Mouse (Mus musculus): Measurements from ENCODE around the gene Sycn. TPM values are rescaled to one million over a fixed set of nuclear protein-coding genes. Genes with fewer than 3 reads are reported as not detected.

Gene Sycn
- polyA plus RNA-seq, 1 experiment = 2.4 TPM

- H3K36me3 ChIP-seq (ENCODE audit: control insufficient read depth, insufficient read depth, low read length) = no peaks in the 10 kb centered on the region; the same call in 1 of the 2 replicates
- H3K27ac ChIP-seq (ENCODE audit: control insufficient read depth, insufficient read depth, low read length) = no peak overlapping the region
- TF ChIP-seq POLR2A (IDR thresholded peaks at IDR 0.05; ENCODE audit: control insufficient read depth, extremely low read depth, insufficient read depth, low read length, poor library complexity) = no peak
- TF ChIP-seq CTCF (IDR thresholded peaks at IDR 0.05; ENCODE audit: borderline replicate concordance, control insufficient read depth, extremely low read depth, insufficient read depth, low read length, poor library complexity) = no peak
- no peak overlapping the region for H3K4me3 ChIP-seq (ENCODE audit: control insufficient read depth, insufficient read depth, low read length)
- no peak for DNase-seq
- H3K27me3 ChIP-seq (ENCODE audit: control insufficient read depth, insufficient read depth, low read length) = no peaks in the 10 kb centered on the region
- peaks cover 53% of the 10 kb centered on the region for H3K4me1 ChIP-seq (replicated peaks; ENCODE audit: control insufficient read depth, insufficient read depth, low read length)
- WGBS = 97% methylated on average over 13 of the region's 13 CpGs
Measured at GRCm38 (mm10) chr7:28562951-28563350, 22.3 kb downstream of the Sycn start.

- 16% methylated on average over 5 of the region's 5 CpGs for WGBS
Measured at GRCm38 (mm10) chr7:28565407-28565806, 24.7 kb downstream of the Sycn start.

GRCm38 (mm10) chr7:28567539-28567938, 26.9 kb downstream of the Sycn start:
- Histone ChIP-seq H3K4me1 (replicated peaks; ENCODE audit: control insufficient read depth, insufficient read depth, low read length) (peaks cover 18% of the 10 kb centered on the region), H3K4me3 (ENCODE audit: control insufficient read depth, insufficient read depth, low read length) (no peak overlapping the region), H3K36me3 (ENCODE audit: control insufficient read depth, insufficient read depth, low read length) (no peaks in the 10 kb centered on the region; the same call in 1 of the 2 replicates), H3K27ac (ENCODE audit: control insufficient read depth, insufficient read depth, low read length) (no peak overlapping the region), H3K27me3 (ENCODE audit: control insufficient read depth, insufficient read depth, low read length) (no peaks in the 10 kb centered on the region)
- no peak for TF ChIP-seq POLR2A (IDR thresholded peaks at IDR 0.05; ENCODE audit: control insufficient read depth, extremely low read depth, insufficient read depth, low read length, poor library complexity)
- TF ChIP-seq CTCF (IDR thresholded peaks at IDR 0.05; ENCODE audit: borderline replicate concordance, control insufficient read depth, extremely low read depth, insufficient read depth, low read length, poor library complexity) = no peak
- 55% methylated on average over 4 of the region's 4 CpGs for WGBS
- no peak for DNase-seq

More at GRCm38 (mm10) chr7:28565407-28565806, 24.7 kb downstream of the Sycn start:
- Histone ChIP-seq H3K27me3 (ENCODE audit: control insufficient read depth, insufficient read depth, low read length) (no peaks in the 10 kb centered on the region), H3K36me3 (ENCODE audit: control insufficient read depth, insufficient read depth, low read length) (no peaks in the 10 kb centered on the region; the same call in 1 of the 2 replicates), H3K4me3 (ENCODE audit: control insufficient read depth, insufficient read depth, low read length) (no peak overlapping the region), H3K27ac (ENCODE audit: control insufficient read depth, insufficient read depth, low read length) (peak overlapping the region; percentile 42; the same call in 1 of the 2 replicates), H3K4me1 (replicated peaks; ENCODE audit: control insufficient read depth, insufficient read depth, low read length) (peaks cover 30% of the 10 kb centered on the region)
- peak; percentile 49 for DNase-seq
- TF ChIP-seq CTCF (IDR thresholded peaks at IDR 0.05; ENCODE audit: borderline replicate concordance, control insufficient read depth, extremely low read depth, insufficient read depth, low read length, poor library complexity) (no peak), POLR2A (IDR thresholded peaks at IDR 0.05; ENCODE audit: control insufficient read depth, extremely low read depth, insufficient read depth, low read length, poor library complexity) (no peak)

- no peaks in the 10 kb centered on the region for H3K27me3 ChIP-seq (ENCODE audit: control insufficient read depth, insufficient read depth, low read length)
- no peak overlapping the region for H3K27ac ChIP-seq (ENCODE audit: control insufficient read depth, insufficient read depth, low read length)
- TF ChIP-seq POLR2A (IDR thresholded peaks at IDR 0.05; ENCODE audit: control insufficient read depth, extremely low read depth, insufficient read depth, low read length, poor library complexity) (no peak), CTCF (IDR thresholded peaks at IDR 0.05; ENCODE audit: borderline replicate concordance, control insufficient read depth, extremely low read depth, insufficient read depth, low read length, poor library complexity) (0 out of 2 replicates have a peak, but pooled peaks have one; percentile 73)
- DNase-seq = peak; percentile 72
- peaks cover 20% of the 10 kb centered on the region for H3K4me1 ChIP-seq (replicated peaks; ENCODE audit: control insufficient read depth, insufficient read depth, low read length)
- H3K36me3 ChIP-seq (ENCODE audit: control insufficient read depth, insufficient read depth, low read length) = no peaks in the 10 kb centered on the region; the same call in 1 of the 2 replicates
- H3K4me3 ChIP-seq (ENCODE audit: control insufficient read depth, insufficient read depth, low read length) = no peak overlapping the region
Measured at GRCm38 (mm10) chr7:28568253-28568652, 27.6 kb downstream of the Sycn start.

GRCm38 (mm10) chr7:28570291-28570981, 29.8 kb downstream of the Sycn start:
- Histone ChIP-seq H3K4me1 (replicated peaks; ENCODE audit: control insufficient read depth, insufficient read depth, low read length) (peaks cover 21% of the 10 kb centered on the region), H3K27me3 (ENCODE audit: control insufficient read depth, insufficient read depth, low read length) (no peaks in the 10 kb centered on the region), H3K27ac (ENCODE audit: control insufficient read depth, insufficient read depth, low read length) (no peak overlapping the region), H3K4me3 (ENCODE audit: control insufficient read depth, insufficient read depth, low read length) (no peak overlapping the region), H3K36me3 (ENCODE audit: control insufficient read depth, insufficient read depth, low read length) (no peaks in the 10 kb centered on the region; the same call in 1 of the 2 replicates)
- TF ChIP-seq CTCF (IDR thresholded peaks at IDR 0.05; ENCODE audit: borderline replicate concordance, control insufficient read depth, extremely low read depth, insufficient read depth, low read length, poor library complexity) (no peak), POLR2A (IDR thresholded peaks at IDR 0.05; ENCODE audit: control insufficient read depth, extremely low read depth, insufficient read depth, low read length, poor library complexity) (no peak)
- no peak for DNase-seq
- WGBS = 91% methylated on average over 12 of the region's 12 CpGs

- H3K4me1 ChIP-seq (replicated peaks; ENCODE audit: control insufficient read depth, insufficient read depth, low read length) = peaks cover 14% of the 10 kb centered on the region
- no peak overlapping the region for H3K4me3 ChIP-seq (ENCODE audit: control insufficient read depth, insufficient read depth, low read length)
- H3K27ac ChIP-seq (ENCODE audit: control insufficient read depth, insufficient read depth, low read length) = no peak overlapping the region
- WGBS = 90% methylated on average over 5 of the region's 5 CpGs
- no peaks in the 10 kb centered on the region for H3K27me3 ChIP-seq (ENCODE audit: control insufficient read depth, insufficient read depth, low read length)
- no peak for TF ChIP-seq CTCF (IDR thresholded peaks at IDR 0.05; ENCODE audit: borderline replicate concordance, control insufficient read depth, extremely low read depth, insufficient read depth, low read length, poor library complexity)
- TF ChIP-seq POLR2A (IDR thresholded peaks at IDR 0.05; ENCODE audit: control insufficient read depth, extremely low read depth, insufficient read depth, low read length, poor library complexity) = no peak
- H3K36me3 ChIP-seq (ENCODE audit: control insufficient read depth, insufficient read depth, low read length) = no peaks in the 10 kb centered on the region; the same call in 1 of the 2 replicates
- no peak for DNase-seq
Measured at GRCm38 (mm10) chr7:28570982-28571682, 30.4 kb downstream of the Sycn start.

Data from thymus, adult 2 months (tissue).